Mouse (Mus musculus): ENCODE data around the gene Xlr3c.
"Not testable (repeated sequence)": the region's sequence is repeated elsewhere in the genome, so short reads cannot be mapped to it uniquely, and the experiment has no call there.

The Xlr3c gene

GRCm38 (mm10) chrX:73265270-73265669, at the start of gene Xlr3c:
Gene Xlr3c (minus strand): TSS chrX:73265390.
- not testable (repeated sequence) for DNase-seq (ENCODE audit: low spot score in 2 of 2)

GRCm38 (mm10) chrX:73312522-73312921, 47.3 kb upstream of the Xlr3c start:
- DNase-seq (ENCODE audit: low spot score in 2 of 2) = peak in 1 of 2 experiments; percentile 21

GRCm38 (mm10) chrX:73295745-73296144, 30.6 kb upstream of the Xlr3c start:
- not testable (repeated sequence) for DNase-seq (ENCODE audit: low spot score in 2 of 2)

- not testable (repeated sequence) for DNase-seq (ENCODE audit: low spot score in 2 of 2)
Observed at GRCm38 (mm10) chrX:73292876-73293275, 27.7 kb upstream of the Xlr3c start, which contains the start of the genes Xlr5a and Xlr5c. Gene Xlr5a (minus strand): TSS chrX:73292976. Gene Xlr5c (minus strand): TSS chrX:73292976.

- DNase-seq (ENCODE audit: low spot score in 2 of 2) = not testable (repeated sequence)
Observed at GRCm38 (mm10) chrX:73262428-73262827, 2.8 kb downstream of the Xlr3c start.

GRCm38 (mm10) chrX:73242821-73243325, 22.3 kb downstream of the Xlr3c start, which contains the start of gene Xlr4c:
Gene Xlr4c (minus strand): TSS chrX:73243130.
- not testable (repeated sequence) for DNase-seq (ENCODE audit: low spot score in 2 of 2)

GRCm38 (mm10) chrX:73229288-73229687, 35.9 kb downstream of the Xlr3c start:
- DNase-seq (ENCODE audit: low spot score in 2 of 2) = no peak

- peak; percentile 33 to 61 for DNase-seq (ENCODE audit: low spot score in 2 of 2)
Observed at GRCm38 (mm10) chrX:73228606-73229214, 36.5 kb downstream of the Xlr3c start.

GRCm38 (mm10) chrX:73227914-73228605, 37.1 kb downstream of the Xlr3c start, which contains the start of gene F8a:
Gene F8a (plus strand): TSS chrX:73228291.
- peak; percentile 57 to 75 for DNase-seq (ENCODE audit: low spot score in 2 of 2)

GRCm38 (mm10) chrX:73225365-73225764, 39.8 kb downstream of the Xlr3c start:
- no peak for DNase-seq (ENCODE audit: low spot score in 2 of 2)

GRCm38 (mm10) chrX:73213819-73214564, 51.2 kb downstream of the Xlr3c start, which contains the start of gene Xlr4b:
Gene Xlr4b (plus strand): TSS chrX:73214333.
- not testable (repeated sequence) for DNase-seq (ENCODE audit: low spot score in 2 of 2)

Data from spleen, postnatal 10 days (tissue).